Mouse (Mus musculus): Measurements from ENCODE around the gene Fgf22. TPM values are rescaled to one million over a fixed set of nuclear protein-coding genes. Genes with fewer than 3 reads are reported as not detected.

The Fgf22 gene
- total and polyA plus RNA-seq, 2 experiments: not detected

DNA sequence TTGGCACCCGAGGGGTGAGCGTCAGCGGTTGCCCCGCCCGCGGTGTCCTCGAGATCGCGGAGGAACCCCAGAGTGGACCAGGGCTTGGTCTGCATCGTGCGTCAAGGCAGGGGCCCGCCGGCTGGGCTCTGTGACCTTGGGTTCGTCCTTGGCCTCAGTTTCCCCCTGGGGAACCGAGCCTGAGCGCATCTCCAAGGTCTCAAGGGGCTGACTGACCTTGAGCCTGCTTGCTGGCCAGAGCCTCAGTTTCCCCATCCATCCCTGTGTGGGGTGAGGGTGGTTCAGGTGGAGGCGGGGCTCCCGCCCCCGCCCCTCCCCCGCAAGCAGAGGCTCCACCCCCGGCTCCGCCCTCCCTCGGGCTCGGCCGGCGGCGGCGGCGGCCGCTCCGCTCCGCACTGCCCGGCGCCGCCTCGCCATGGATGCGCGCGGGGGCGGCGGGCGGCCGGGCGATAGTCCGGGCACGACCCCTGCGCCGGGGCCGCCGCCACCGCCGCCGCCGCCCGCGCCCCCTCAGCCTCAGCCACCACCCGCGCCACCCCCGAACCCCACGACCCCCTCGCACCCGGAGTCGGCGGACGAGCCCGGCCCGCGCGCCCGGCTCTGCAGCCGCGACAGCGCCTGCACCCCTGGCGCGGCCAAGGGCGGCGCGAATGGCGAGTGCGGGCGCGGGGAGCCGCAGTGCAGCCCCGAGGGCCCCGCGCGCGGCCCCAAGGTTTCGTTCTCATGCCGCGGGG, 38.5 kb upstream of the Fgf22 start, which contains the start of gene Hcn2:
Gene Hcn2, plus strand, starts transcription at position 381 of the 734 bp plus-strand sequence.
- Histone ChIP-seq H3K27ac (replicated peaks; ENCODE audit: insufficient read depth, low read depth, low read length) (no peak within 1 kb of the TSS), H3K36me3 (ENCODE audit: control insufficient read depth, insufficient read depth, low read length) (no peaks in the 10 kb centered on the region), H3K4me3 (ENCODE audit: insufficient read depth, low read depth, low read length) (peak within 1 kb of the TSS; percentile 64; the same call in 1 of the 2 replicates), H3K9ac (ENCODE audit: low read depth, low read length) (no peak within 1 kb of the TSS), H3K4me1 (ENCODE audit: control insufficient read depth, insufficient read depth, low read length) (no peaks in the 10 kb centered on the region), H3K27me3 (ENCODE audit: control insufficient read depth, insufficient read depth, low read length) (peaks cover 10% of the 10 kb centered on the region), H3K79me2 (ENCODE audit: control insufficient read depth, insufficient read depth, low read length) (no peaks in the 10 kb centered on the region)
- TF ChIP-seq POLR2A (IDR thresholded peaks at IDR 0.05; ENCODE audit: extremely low read depth, insufficient read depth, low read length): no peak
- TF ChIP-seq CTCF (IDR thresholded peaks at IDR 0.05; ENCODE audit: low read depth, low read length): no peak
- DNase-seq (ENCODE audit: extremely low read depth, low read depth, low spot score): no peak
- WGBS: 2% methylated on average over 91 of the region's 91 CpGs

DNA sequence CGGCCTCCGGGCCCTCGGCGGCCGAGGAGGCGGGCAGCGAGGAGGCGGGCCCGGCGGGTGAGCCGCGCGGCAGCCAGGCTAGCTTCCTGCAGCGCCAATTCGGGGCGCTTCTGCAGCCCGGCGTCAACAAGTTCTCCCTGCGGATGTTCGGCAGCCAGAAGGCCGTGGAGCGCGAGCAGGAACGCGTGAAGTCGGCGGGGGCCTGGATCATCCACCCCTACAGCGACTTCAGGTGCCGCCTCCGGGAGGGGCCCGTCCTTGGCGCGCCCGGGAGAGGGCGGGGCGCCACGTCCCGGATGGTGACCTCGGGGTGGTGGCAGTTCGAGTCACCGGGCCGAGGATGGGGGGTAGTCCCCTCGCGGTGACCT, 37.9 kb upstream of the Fgf22 start:
- Histone ChIP-seq H3K27me3 (ENCODE audit: control insufficient read depth, insufficient read depth, low read length) (peaks cover 10% of the 10 kb centered on the region), H3K9ac (ENCODE audit: low read depth, low read length) (no peak overlapping the region), H3K79me2 (ENCODE audit: control insufficient read depth, insufficient read depth, low read length) (no peaks in the 10 kb centered on the region), H3K27ac (replicated peaks; ENCODE audit: insufficient read depth, low read depth, low read length) (no peak overlapping the region), H3K36me3 (ENCODE audit: control insufficient read depth, insufficient read depth, low read length) (no peaks in the 10 kb centered on the region), H3K4me1 (ENCODE audit: control insufficient read depth, insufficient read depth, low read length) (no peaks in the 10 kb centered on the region), H3K4me3 (ENCODE audit: insufficient read depth, low read depth, low read length) (peak overlapping the region; percentile 64; the same call in 1 of the 2 replicates)
- WGBS: under 1% methylated on average over 43 of the region's 44 CpGs
- DNase-seq (ENCODE audit: extremely low read depth, low read depth, low spot score): no peak
- TF ChIP-seq POLR2A (IDR thresholded peaks at IDR 0.05; ENCODE audit: extremely low read depth, insufficient read depth, low read length) (no peak), CTCF (IDR thresholded peaks at IDR 0.05; ENCODE audit: low read depth, low read length) (no peak)

GRCm38 (mm10) chr10:79717640-79718357, 37.1 kb upstream of the Fgf22 start:
- Histone ChIP-seq H3K4me3 (ENCODE audit: insufficient read depth, low read depth, low read length) (no peak overlapping the region), H3K9ac (ENCODE audit: low read depth, low read length) (no peak overlapping the region), H3K79me2 (ENCODE audit: control insufficient read depth, insufficient read depth, low read length) (no peaks in the 10 kb centered on the region), H3K4me1 (ENCODE audit: control insufficient read depth, insufficient read depth, low read length) (no peaks in the 10 kb centered on the region), H3K27ac (replicated peaks; ENCODE audit: insufficient read depth, low read depth, low read length) (no peak overlapping the region), H3K36me3 (ENCODE audit: control insufficient read depth, insufficient read depth, low read length) (no peaks in the 10 kb centered on the region), H3K27me3 (ENCODE audit: control insufficient read depth, insufficient read depth, low read length) (peaks cover 10% of the 10 kb centered on the region)
- DNase-seq (ENCODE audit: extremely low read depth, low read depth, low spot score): peak; percentile 46
- TF ChIP-seq CTCF (IDR thresholded peaks at IDR 0.05; ENCODE audit: low read depth, low read length) (no peak), POLR2A (IDR thresholded peaks at IDR 0.05; ENCODE audit: extremely low read depth, insufficient read depth, low read length) (no peak)
- 5% methylated on average over 43 of the region's 43 CpGs for WGBS

DNA sequence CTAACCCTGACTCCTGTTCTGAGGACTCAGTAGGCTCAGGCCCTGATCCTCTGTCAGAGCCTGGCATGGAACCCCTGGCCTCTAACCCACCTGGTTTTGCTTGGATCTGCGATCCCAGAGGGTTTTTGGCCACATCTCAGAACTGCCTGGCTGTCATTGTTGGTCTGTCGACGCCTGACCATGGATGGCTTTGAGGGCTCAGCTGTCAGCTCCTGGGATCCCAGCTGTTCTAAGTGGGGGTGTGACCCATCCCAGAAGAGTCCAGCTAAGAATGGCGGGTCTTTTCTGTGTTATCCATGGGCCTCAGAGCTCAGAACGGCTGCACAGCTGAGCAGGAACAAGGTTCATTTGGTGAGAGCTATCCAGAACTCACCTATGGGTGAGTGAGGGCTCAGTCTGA, 33.8 kb upstream of the Fgf22 start:
- Histone ChIP-seq H3K9ac (ENCODE audit: low read depth, low read length) (no peak overlapping the region), H3K36me3 (ENCODE audit: control insufficient read depth, insufficient read depth, low read length) (no peaks in the 10 kb centered on the region), H3K4me1 (ENCODE audit: control insufficient read depth, insufficient read depth, low read length) (no peaks in the 10 kb centered on the region), H3K4me3 (ENCODE audit: insufficient read depth, low read depth, low read length) (no peak overlapping the region), H3K27me3 (ENCODE audit: control insufficient read depth, insufficient read depth, low read length) (peaks cover 9% of the 10 kb centered on the region), H3K79me2 (ENCODE audit: control insufficient read depth, insufficient read depth, low read length) (no peaks in the 10 kb centered on the region), H3K27ac (replicated peaks; ENCODE audit: insufficient read depth, low read depth, low read length) (no peak overlapping the region)
- no peak for DNase-seq (ENCODE audit: extremely low read depth, low read depth, low spot score)
- TF ChIP-seq POLR2A (IDR thresholded peaks at IDR 0.05; ENCODE audit: extremely low read depth, insufficient read depth, low read length) (no peak), CTCF (IDR thresholded peaks at IDR 0.05; ENCODE audit: low read depth, low read length) (no peak)
- 56% methylated on average over 5 of the region's 5 CpGs for WGBS

DNA sequence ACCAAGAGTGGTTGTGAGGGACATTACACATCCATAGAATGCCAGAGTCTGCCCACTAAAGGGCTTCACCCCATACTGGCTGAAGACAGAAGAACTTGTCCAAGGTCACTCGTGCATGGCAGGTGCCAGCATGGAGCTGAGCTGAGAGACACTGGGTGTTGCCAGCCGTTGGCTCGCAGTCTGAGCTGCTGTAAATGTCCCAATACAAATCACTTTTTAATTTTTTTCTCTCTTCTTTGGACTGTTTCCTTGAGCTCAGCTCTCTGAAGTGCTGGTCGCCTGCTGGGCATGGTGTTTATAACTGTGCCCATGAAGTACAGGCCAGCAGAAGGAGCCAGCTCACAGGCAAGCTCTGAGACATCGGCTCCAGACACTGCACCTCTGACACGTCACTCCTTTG, 31.8 kb upstream of the Fgf22 start:
- Histone ChIP-seq H3K9ac (ENCODE audit: low read depth, low read length) (no peak overlapping the region), H3K27me3 (ENCODE audit: control insufficient read depth, insufficient read depth, low read length) (no peaks in the 10 kb centered on the region), H3K36me3 (ENCODE audit: control insufficient read depth, insufficient read depth, low read length) (no peaks in the 10 kb centered on the region), H3K4me3 (ENCODE audit: insufficient read depth, low read depth, low read length) (no peak overlapping the region), H3K79me2 (ENCODE audit: control insufficient read depth, insufficient read depth, low read length) (no peaks in the 10 kb centered on the region), H3K27ac (replicated peaks; ENCODE audit: insufficient read depth, low read depth, low read length) (no peak overlapping the region), H3K4me1 (ENCODE audit: control insufficient read depth, insufficient read depth, low read length) (no peaks in the 10 kb centered on the region)
- no peak for DNase-seq (ENCODE audit: extremely low read depth, low read depth, low spot score)
- 69% methylated on average over 6 of the region's 6 CpGs for WGBS
- TF ChIP-seq CTCF (IDR thresholded peaks at IDR 0.05; ENCODE audit: low read depth, low read length) (no peak), POLR2A (IDR thresholded peaks at IDR 0.05; ENCODE audit: extremely low read depth, insufficient read depth, low read length) (no peak)

GRCm38 (mm10) chr10:79723692-79724091, 31.2 kb upstream of the Fgf22 start:
- WGBS: 78% methylated on average over 7 of the region's 7 CpGs
- no peak overlapping the region for H3K27ac ChIP-seq (replicated peaks; ENCODE audit: insufficient read depth, low read depth, low read length)
- no peak for TF ChIP-seq CTCF (IDR thresholded peaks at IDR 0.05; ENCODE audit: low read depth, low read length)
- H3K4me1 ChIP-seq (ENCODE audit: control insufficient read depth, insufficient read depth, low read length): no peaks in the 10 kb centered on the region
- DNase-seq (ENCODE audit: extremely low read depth, low read depth, low spot score): no peak
- no peaks in the 10 kb centered on the region for H3K36me3 ChIP-seq (ENCODE audit: control insufficient read depth, insufficient read depth, low read length)
- H3K4me3 ChIP-seq (ENCODE audit: insufficient read depth, low read depth, low read length): no peak overlapping the region
- no peak overlapping the region for H3K9ac ChIP-seq (ENCODE audit: low read depth, low read length)
- no peaks in the 10 kb centered on the region for H3K79me2 ChIP-seq (ENCODE audit: control insufficient read depth, insufficient read depth, low read length)
- no peaks in the 10 kb centered on the region for H3K27me3 ChIP-seq (ENCODE audit: control insufficient read depth, insufficient read depth, low read length)

Measured in liver, adult 2 months (tissue).